Mouse (Mus musculus) thymus, adult 18-20 months (tissue): ENCODE results near the gene Vmn2r110.

Experiments used
- DNase-seq, 2 experiments: peaks; one replicate each; pipeline ENCODE4 v3.0.0; 2022; ENCODE audit warnings: mixed read lengths in 2 of 2

Vmn2r110 gene

DNA sequence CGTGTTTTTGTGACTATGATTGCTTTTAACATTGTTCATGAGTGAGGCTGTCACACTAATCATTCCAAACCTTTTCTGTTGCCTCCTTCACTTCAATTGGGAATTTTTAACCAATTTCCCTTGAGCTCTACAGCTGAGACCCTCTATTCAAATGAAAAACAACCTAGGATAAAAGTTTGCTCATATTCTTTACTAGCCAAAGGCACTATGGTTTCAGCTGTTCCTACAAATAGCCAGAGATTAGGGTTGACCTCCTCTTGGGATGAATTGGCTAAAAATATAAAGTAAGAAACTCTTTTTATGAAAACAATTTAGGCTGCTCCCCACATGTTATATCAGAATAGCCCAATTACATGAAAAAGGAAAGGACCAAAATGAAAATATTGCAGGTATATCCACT lies at the start of gene Vmn2r110:
Gene Vmn2r110, minus strand, starts transcription at position 101 of the 400 bp plus-strand sequence.
- no peak for DNase-seq

- no peak for DNase-seq
Observed at GRCm38 (mm10) chr17:20624777-20625176, 28.6 kb upstream of the Vmn2r110 start, which contains the start of gene Fpr-rs3. TSS of gene Fpr-rs3 (minus strand) at chr17:20624877.

- DNase-seq, result no peak
Observed at GRCm38 (mm10) chr17:20564656-20565055, 31.6 kb downstream of the Vmn2r110 start, which contains the start of gene Vmn2r109. TSS of gene Vmn2r109 (minus strand) at chr17:20564756.
